Mouse (Mus musculus) liver, postnatal 0 days (tissue): ENCODE measurements around the gene Agpat1. TPM values are rescaled to one million over a fixed set of nuclear protein-coding genes. Genes with fewer than 3 reads are reported as not detected.

Source experiments
- ATAC-seq: fragments of 200-750 bp; cut with Nextera tagmentation; 2 replicates; pipeline ENCODE4 v1.8.0; 2017; ENCODE audit warnings: mild to moderate bottlenecking, moderate library complexity
- DNase-seq: peaks from one replicate; pipeline ENCODE4 v3.0.0-alpha.2; 2016
- H3K27ac ChIP-seq: fragments of 300-500 bp; sonication (generic); 2 replicates; pipeline ENCODE4 v1.5.1; 2014; ENCODE audit warnings: antibody characterized with exemption, moderate library complexity, mild to moderate bottlenecking, low read depth
- H3K27me3 ChIP-seq: fragments of 300-500 bp; sonication (generic); 2 replicates; pipeline ENCODE4 v1.6.1; 2014; ENCODE audit warnings: low read length, control low read depth, mixed read lengths; ENCODE audit not compliant: insufficient read depth
- H3K36me3 ChIP-seq: fragments of 300-500 bp; sonication (generic); replicated peaks from 2 replicates; pipeline ENCODE4 v1.6.1; 2014; ENCODE audit warnings: mild to moderate bottlenecking, control low read depth, low read length, moderate library complexity, mixed read lengths; ENCODE audit not compliant: insufficient read depth
- H3K4me1 ChIP-seq: fragments of 300-500 bp; sonication (generic); 2 replicates; pipeline ENCODE4 v1.6.1; 2014; ENCODE audit warnings: antibody characterized with exemption, mild to moderate bottlenecking, control low read depth; ENCODE audit not compliant: insufficient read depth
- H3K4me2 ChIP-seq: fragments of 300-500 bp; sonication (generic); 2 replicates; pipeline ENCODE4 v1.6.1; 2014; ENCODE audit warnings: low read depth, mild to moderate bottlenecking, low read length, moderate library complexity, mixed read lengths
- H3K4me3 ChIP-seq: fragments of 300-500 bp; sonication (generic); 2 replicates; pipeline ENCODE4 v1.5.1; 2014; ENCODE audit warnings: low read depth, low read length
- H3K9ac ChIP-seq: fragments of 300-500 bp; sonication (generic); replicated peaks from 2 replicates; pipeline ENCODE4 v1.6.1; 2014; ENCODE audit warnings: mild to moderate bottlenecking, moderate library complexity
- H3K9me3 ChIP-seq: fragments of 300-500 bp; sonication (generic); 2 replicates; pipeline ENCODE4 v1.6.1; 2016; ENCODE audit warnings: mild to moderate bottlenecking, control low read depth, low read length, mixed read lengths
- CTCF ChIP-seq: sonication (generic); IDR thresholded peaks from 2 replicates; pipeline ENCODE4 v1.5.1; 2016; ENCODE audit warnings: antibody characterized with exemption, low read depth
- EP300 ChIP-seq: IDR thresholded peaks from 2 replicates; pipeline ENCODE4 v1.6.1; 2016; ENCODE audit warnings: antibody characterized with exemption, low read depth, mild to moderate bottlenecking
- WGBS: fragments of 180-500 bp; shearing (Covaris S2); extraction: QIAGEN DNeasy Blood & Tissue Kit; methylation state at CpG from one replicate; pipeline ENCODE4 v1.1.7; 2014; ENCODE audit not compliant: insufficient replicate concordance; 5-methylcytosine and 5-hydroxymethylcytosine counted together
- polyA plus RNA-seq: library from polyadenylated mRNA; unstranded; fragments of >200 nt; fragmentation: Nextera tagmentation; extraction: Ambion mirVana; gene quantifications from 2 replicates; pipeline ENCODE4 v1.2.1, GENCODE M21; 2015

Agpat1 gene
- polyA plus RNA-seq, 1 experiment from 2014 or later, result 11.1 TPM

DNA sequence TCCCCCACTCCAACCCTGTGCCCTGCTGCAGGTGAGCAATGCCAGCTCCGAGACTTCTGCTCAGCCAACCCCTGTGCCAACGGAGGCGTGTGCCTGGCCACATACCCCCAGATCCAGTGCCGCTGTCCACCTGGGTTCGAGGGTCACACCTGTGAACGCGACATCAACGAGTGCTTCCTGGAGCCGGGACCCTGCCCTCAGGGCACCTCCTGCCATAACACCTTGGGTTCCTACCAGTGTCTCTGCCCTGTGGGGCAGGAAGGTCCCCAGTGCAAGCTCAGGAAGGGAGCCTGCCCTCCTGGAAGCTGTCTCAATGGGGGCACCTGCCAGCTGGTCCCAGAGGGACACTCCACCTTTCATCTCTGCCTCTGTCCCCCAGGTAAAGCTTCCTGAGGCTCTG is 36.8 kb upstream of the Agpat1 start:
- no peak overlapping the region for H3K9ac ChIP-seq
- no peaks in the 10 kb centered on the region; the same call in 1 of the 2 replicates for H3K27me3 ChIP-seq
- H3K4me3 ChIP-seq, result no peak overlapping the region
- no peak for DNase-seq
- no peaks in the 10 kb centered on the region for H3K36me3 ChIP-seq
- no peak for TF ChIP-seq CTCF
- no peak for TF ChIP-seq EP300
- no peaks in the 10 kb centered on the region for H3K4me1 ChIP-seq
- H3K27ac ChIP-seq, result no peak overlapping the region
- WGBS, result 69% methylated on average over 9 of the region's 9 CpGs
- H3K9me3 ChIP-seq, result no peaks in the 10 kb centered on the region; the same call in 1 of the 2 replicates
- ATAC-seq, result no peak
- H3K4me2 ChIP-seq, result no peak overlapping the region

DNA sequence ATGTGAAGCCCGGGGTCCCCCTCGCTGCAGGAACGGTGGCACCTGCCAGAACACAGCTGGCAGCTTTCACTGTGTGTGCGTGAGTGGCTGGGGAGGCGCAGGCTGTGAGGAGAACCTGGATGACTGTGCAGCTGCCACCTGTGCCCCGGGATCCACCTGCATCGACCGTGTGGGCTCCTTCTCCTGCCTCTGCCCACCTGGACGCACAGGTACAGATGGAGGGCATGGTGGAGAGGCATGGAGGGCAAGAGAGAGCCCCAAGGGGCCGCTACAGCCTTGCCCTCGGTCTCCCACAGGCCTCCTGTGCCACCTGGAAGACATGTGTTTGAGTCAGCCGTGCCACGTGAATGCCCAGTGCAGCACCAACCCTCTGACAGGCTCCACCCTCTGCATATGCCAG is 35.6 kb upstream of the Agpat1 start:
- Histone ChIP-seq H3K27me3 (no peaks in the 10 kb centered on the region; the same call in 1 of the 2 replicates), H3K9ac (no peak overlapping the region), H3K4me1 (no peaks in the 10 kb centered on the region), H3K4me3 (no peak overlapping the region), H3K27ac (no peak overlapping the region), H3K9me3 (no peaks in the 10 kb centered on the region; the same call in 1 of the 2 replicates), H3K4me2 (no peak overlapping the region), H3K36me3 (no peaks in the 10 kb centered on the region)
- no peak for TF ChIP-seq CTCF
- ATAC-seq (no peak), DNase-seq (no peak)
- 77% methylated on average over 13 of the region's 13 CpGs for WGBS

DNA sequence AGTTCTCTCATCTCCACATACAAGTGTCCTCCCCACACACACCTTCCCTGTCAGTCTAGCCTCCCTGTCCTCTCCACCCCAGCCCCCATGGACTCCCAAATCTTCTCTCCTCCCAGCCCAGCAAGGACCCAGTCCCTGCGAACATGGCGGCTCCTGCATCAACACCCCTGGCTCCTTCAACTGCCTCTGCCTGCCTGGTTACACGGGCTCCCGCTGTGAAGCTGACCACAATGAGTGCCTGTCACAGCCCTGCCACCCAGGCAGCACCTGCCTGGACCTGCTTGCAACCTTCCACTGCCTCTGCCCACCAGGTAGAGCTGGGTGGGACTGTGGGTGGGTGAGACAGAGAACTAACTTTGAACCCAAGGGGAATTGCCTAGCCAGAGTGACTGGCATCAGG is 34.1 kb upstream of the Agpat1 start:
- no peak overlapping the region for H3K4me2 ChIP-seq
- no peak for DNase-seq
- H3K9ac ChIP-seq, result no peak overlapping the region
- H3K4me1 ChIP-seq, result no peaks in the 10 kb centered on the region
- TF ChIP-seq CTCF (no peak), EP300 (no peak)
- ATAC-seq, result no peak
- 82% methylated on average over 4 of the region's 4 CpGs for WGBS
- no peak overlapping the region for H3K4me3 ChIP-seq
- H3K36me3 ChIP-seq, result no peaks in the 10 kb centered on the region
- H3K9me3 ChIP-seq, result no peaks in the 10 kb centered on the region; the same call in 1 of the 2 replicates
- no peaks in the 10 kb centered on the region; the same call in 1 of the 2 replicates for H3K27me3 ChIP-seq
- H3K27ac ChIP-seq, result no peak overlapping the region

DNA sequence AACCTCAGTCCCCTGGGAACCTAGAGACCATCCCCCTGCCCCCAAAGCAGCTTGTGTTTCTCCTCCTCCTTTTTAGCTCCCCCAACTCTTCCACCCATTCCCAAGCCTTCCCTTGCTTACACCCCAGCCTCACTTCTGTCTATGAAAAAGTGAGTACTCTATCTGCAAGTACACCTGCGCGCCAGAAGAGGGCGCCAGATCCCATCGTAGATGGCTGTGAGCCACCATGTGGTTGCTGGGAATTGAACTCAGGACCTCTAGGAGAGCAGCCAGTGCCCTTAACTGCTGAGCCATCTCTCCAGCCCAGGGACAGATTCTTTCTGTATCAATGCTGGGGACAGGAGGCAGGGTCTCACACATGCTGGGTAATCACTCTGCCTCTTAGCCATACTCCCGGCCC is 32.2 kb upstream of the Agpat1 start:
- DNase-seq (no peak), ATAC-seq (no peak)
- no peak overlapping the region for H3K9ac ChIP-seq
- no peaks in the 10 kb centered on the region; the same call in 1 of the 2 replicates for H3K27me3 ChIP-seq
- H3K4me3 ChIP-seq, result no peak overlapping the region
- H3K27ac ChIP-seq, result no peak overlapping the region
- WGBS, result 29% methylated on average over 5 of the region's 5 CpGs
- no peaks in the 10 kb centered on the region for H3K36me3 ChIP-seq
- H3K4me1 ChIP-seq, result no peaks in the 10 kb centered on the region
- TF ChIP-seq EP300 (no peak), CTCF (peak; percentile 85)
- H3K4me2 ChIP-seq, result no peak overlapping the region
- no peaks in the 10 kb centered on the region; the same call in 1 of the 2 replicates for H3K9me3 ChIP-seq

DNA sequence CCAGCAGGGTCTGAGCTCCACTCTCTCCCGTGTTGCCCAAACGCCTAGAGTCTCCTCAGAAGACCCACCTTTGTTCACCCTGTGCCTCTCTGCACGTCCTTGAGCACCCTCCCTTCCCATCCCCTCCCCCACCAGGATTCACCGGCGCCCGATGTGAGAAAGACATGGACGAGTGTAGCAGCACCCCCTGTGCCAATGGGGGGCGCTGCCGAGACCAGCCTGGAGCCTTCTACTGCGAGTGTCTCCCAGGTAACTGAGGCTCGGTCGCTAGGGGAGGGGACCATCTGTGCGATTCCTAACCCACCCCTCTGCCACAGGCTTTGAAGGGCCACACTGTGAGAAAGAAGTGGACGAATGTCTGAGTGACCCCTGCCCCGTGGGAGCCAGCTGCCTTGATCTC is 31.7 kb upstream of the Agpat1 start:
- 45% methylated on average over 15 of the region's 15 CpGs for WGBS
- Histone ChIP-seq H3K4me3 (no peak overlapping the region), H3K4me1 (no peaks in the 10 kb centered on the region), H3K9ac (no peak overlapping the region), H3K27ac (no peak overlapping the region), H3K27me3 (no peaks in the 10 kb centered on the region; the same call in 1 of the 2 replicates), H3K4me2 (no peak overlapping the region), H3K36me3 (no peaks in the 10 kb centered on the region), H3K9me3 (no peaks in the 10 kb centered on the region; the same call in 1 of the 2 replicates)
- DNase-seq (no peak), ATAC-seq (no peak)
- no peak for TF ChIP-seq EP300
- TF ChIP-seq CTCF, result no peak

DNA sequence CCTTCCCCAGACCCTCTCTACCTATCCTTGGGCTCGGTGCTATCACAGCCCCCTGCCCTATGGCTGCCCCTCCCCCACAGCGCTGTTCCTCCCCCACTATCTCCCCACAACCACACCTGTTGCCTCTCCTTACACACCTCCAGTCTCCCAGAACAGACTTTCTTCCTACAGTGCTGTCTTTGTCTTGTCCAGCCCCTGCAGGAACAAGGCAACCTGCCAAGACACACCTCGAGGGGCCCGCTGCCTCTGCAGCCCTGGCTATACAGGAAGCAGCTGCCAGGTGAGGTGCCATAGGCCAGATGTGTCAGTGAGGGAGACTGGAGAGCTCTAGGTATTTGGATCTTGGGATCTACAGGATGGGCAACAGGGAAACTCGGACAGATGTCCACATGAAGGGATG is 27.5 kb upstream of the Agpat1 start:
- ATAC-seq (no peak), DNase-seq (no peak)
- no peak overlapping the region for H3K4me2 ChIP-seq
- no peaks in the 10 kb centered on the region for H3K4me1 ChIP-seq
- no peak for TF ChIP-seq EP300
- H3K9ac ChIP-seq, result no peak overlapping the region
- no peak overlapping the region for H3K4me3 ChIP-seq
- 58% methylated on average over 5 of the region's 5 CpGs for WGBS
- no peaks in the 10 kb centered on the region; the same call in 1 of the 2 replicates for H3K9me3 ChIP-seq
- no peaks in the 10 kb centered on the region for H3K27me3 ChIP-seq
- H3K36me3 ChIP-seq, result no peaks in the 10 kb centered on the region
- no peak overlapping the region for H3K27ac ChIP-seq

DNA sequence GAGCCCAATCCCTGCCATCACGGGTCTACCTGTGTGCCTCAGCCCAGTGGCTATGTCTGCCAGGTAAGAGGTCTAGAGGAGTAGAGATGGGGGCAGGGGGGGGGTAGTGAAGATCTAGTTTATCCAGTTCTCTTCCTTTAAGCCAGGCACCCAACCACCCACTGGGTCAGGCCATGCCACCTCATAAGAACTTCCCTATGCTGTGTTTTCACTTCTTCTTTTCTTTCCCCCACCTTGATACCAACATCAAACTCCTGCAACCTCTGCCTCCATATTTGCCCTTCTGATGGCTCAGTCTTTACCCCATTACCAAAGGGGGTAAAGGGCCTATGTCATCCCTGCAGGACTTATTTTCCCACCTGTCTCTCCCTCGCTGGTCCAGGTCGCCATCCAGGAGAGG is 26.0 kb upstream of the Agpat1 start:
- ATAC-seq (no peak), DNase-seq (no peak)
- 88% methylated on average over 3 of the region's 3 CpGs for WGBS
- TF ChIP-seq EP300 (no peak), CTCF (no peak)
- Histone ChIP-seq H3K27ac (no peak overlapping the region), H3K4me2 (no peak overlapping the region), H3K27me3 (no peaks in the 10 kb centered on the region), H3K36me3 (no peaks in the 10 kb centered on the region), H3K9ac (no peak overlapping the region), H3K4me1 (no peaks in the 10 kb centered on the region), H3K9me3 (no peaks in the 10 kb centered on the region), H3K4me3 (no peak overlapping the region)
